Mouse (Mus musculus) hindlimb bud, embryonic 11.5 days (tissue): Measurements from ENCODE around the gene Dtnb.
"Not testable (repeated sequence)": the region's sequence is repeated elsewhere in the genome, so short reads cannot be mapped to it uniquely, and the experiment has no call there.

ENCODE experiments used
- DNase-seq: peaks from one replicate; pipeline ENCODE4 v3.0.0-alpha.2; 2012; ENCODE audit warnings: low read depth, low spot score; ENCODE audit errors: extremely low spot score

Dtnb gene

GRCm38 (mm10) chr12:3571787-3572580, at the start of gene Dtnb:
Gene Dtnb, plus strand, starts transcription at chr12:3572381.
- no peak for DNase-seq

- no peak for DNase-seq
Observed at GRCm38 (mm10) chr12:3525536-3525935, 46.6 kb upstream of the Dtnb start.

GRCm38 (mm10) chr12:3535446-3535845, 36.7 kb upstream of the Dtnb start:
- not testable (repeated sequence) for DNase-seq

- DNase-seq, result no peak
Observed at GRCm38 (mm10) chr12:3537616-3538015, 34.6 kb upstream of the Dtnb start.

GRCm38 (mm10) chr12:3538036-3538435, 34.1 kb upstream of the Dtnb start:
- DNase-seq, result no peak

GRCm38 (mm10) chr12:3539605-3540004, 32.6 kb upstream of the Dtnb start:
- no peak for DNase-seq

- no peak for DNase-seq
Observed at GRCm38 (mm10) chr12:3540871-3541270, 31.3 kb upstream of the Dtnb start.

- DNase-seq, result no peak
Observed at GRCm38 (mm10) chr12:3545451-3545850, 26.7 kb upstream of the Dtnb start.

GRCm38 (mm10) chr12:3546121-3546658, 26.0 kb upstream of the Dtnb start:
- DNase-seq, result no peak

GRCm38 (mm10) chr12:3546781-3547180, 25.4 kb upstream of the Dtnb start:
- no peak for DNase-seq

- DNase-seq, result no peak
Observed at GRCm38 (mm10) chr12:3547506-3547905, 24.7 kb upstream of the Dtnb start.

GRCm38 (mm10) chr12:3547911-3548310, 24.3 kb upstream of the Dtnb start:
- DNase-seq, result no peak

GRCm38 (mm10) chr12:3548582-3549211, 23.5 kb upstream of the Dtnb start:
- DNase-seq, result no peak

GRCm38 (mm10) chr12:3550280-3550679, 21.9 kb upstream of the Dtnb start:
- DNase-seq, result no peak

- DNase-seq, result no peak
Observed at GRCm38 (mm10) chr12:3557414-3558319, 14.5 kb upstream of the Dtnb start.

GRCm38 (mm10) chr12:3560596-3560995, 11.6 kb upstream of the Dtnb start:
- DNase-seq, result no peak

- DNase-seq, result no peak
Observed at GRCm38 (mm10) chr12:3561032-3561431, 11.1 kb upstream of the Dtnb start.

GRCm38 (mm10) chr12:3562806-3563205, 9.4 kb upstream of the Dtnb start:
- no peak for DNase-seq

GRCm38 (mm10) chr12:3563659-3564058, 8.5 kb upstream of the Dtnb start:
- no peak for DNase-seq

GRCm38 (mm10) chr12:3568461-3568991, 3.7 kb upstream of the Dtnb start:
- DNase-seq, result no peak
